Mouse (Mus musculus): ENCODE measurements around the gene Abca7. TPM values are rescaled to one million over a fixed set of nuclear protein-coding genes. Genes with fewer than 3 reads are reported as not detected.
A peak's percentile ranks its signal among the peaks of the same experiment; 100 is the strongest.

The Abca7 gene
- polyA plus RNA-seq, 1 experiment from 2014 or later, result 3.1 TPM

- WGBS (ENCODE audit: insufficient replicate concordance), result 92% methylated on average over 7 of the region's 7 CpGs
- no peak for TF ChIP-seq CTCF (IDR thresholded peaks at IDR 0.05; ENCODE audit: low read depth)
- TF ChIP-seq EP300 (IDR thresholded peaks at IDR 0.05; ENCODE audit: low read depth), result no peak
These were observed 31.6 kb upstream of the Abca7 start for GRCm38 (mm10) chr10:79964727-79965126.

GRCm38 (mm10) chr10:79965325-79965724 lies 31.0 kb upstream of the Abca7 start:
- Histone ChIP-seq H3K4me1 (ENCODE audit: insufficient read depth) (peaks cover 9% of the 10 kb centered on the region), H3K9me3 (ENCODE audit: low read length) (no peaks in the 10 kb centered on the region), H3K4me3 (ENCODE audit: low read depth, low read length) (no peak overlapping the region), H3K36me3 (replicated peaks; ENCODE audit: insufficient read depth, low read length) (peaks cover 49% of the 10 kb centered on the region), H3K27ac (ENCODE audit: low read depth) (no peak overlapping the region), H3K27me3 (ENCODE audit: insufficient read depth, low read length) (peaks cover 3% of the 10 kb centered on the region), H3K4me2 (ENCODE audit: low read depth, low read length) (no peak overlapping the region), H3K9ac (replicated peaks) (no peak overlapping the region; the same call in 1 of the 2 replicates)
- 80% methylated on average over 5 of the region's 5 CpGs for WGBS (ENCODE audit: insufficient replicate concordance)
- DNase-seq, result no peak
- TF ChIP-seq CTCF (IDR thresholded peaks at IDR 0.05; ENCODE audit: low read depth) (no peak), EP300 (IDR thresholded peaks at IDR 0.05; ENCODE audit: low read depth) (no peak)
- no peak for ATAC-seq

More at GRCm38 (mm10) chr10:79964727-79965126, 31.6 kb upstream of the Abca7 start:
- Histone ChIP-seq H3K27ac (ENCODE audit: low read depth) (no peak overlapping the region), H3K4me1 (ENCODE audit: insufficient read depth) (peaks cover 11% of the 10 kb centered on the region), H3K27me3 (ENCODE audit: insufficient read depth, low read length) (no peaks in the 10 kb centered on the region), H3K4me3 (ENCODE audit: low read depth, low read length) (no peak overlapping the region), H3K9me3 (ENCODE audit: low read length) (no peaks in the 10 kb centered on the region), H3K9ac (replicated peaks) (no peak overlapping the region), H3K36me3 (replicated peaks; ENCODE audit: insufficient read depth, low read length) (peaks cover 49% of the 10 kb centered on the region), H3K4me2 (ENCODE audit: low read depth, low read length) (no peak overlapping the region)
- ATAC-seq (no peak), DNase-seq (no peak)

GRCm38 (mm10) chr10:79966886-79967400 lies 29.4 kb upstream of the Abca7 start:
- Histone ChIP-seq H3K4me3 (ENCODE audit: low read depth, low read length) (no peak overlapping the region), H3K36me3 (replicated peaks; ENCODE audit: insufficient read depth, low read length) (peaks cover 45% of the 10 kb centered on the region), H3K27ac (ENCODE audit: low read depth) (no peak overlapping the region), H3K9me3 (ENCODE audit: low read length) (no peaks in the 10 kb centered on the region), H3K9ac (replicated peaks) (no peak overlapping the region), H3K4me1 (ENCODE audit: insufficient read depth) (no peaks in the 10 kb centered on the region), H3K27me3 (ENCODE audit: insufficient read depth, low read length) (peaks cover 19% of the 10 kb centered on the region), H3K4me2 (ENCODE audit: low read depth, low read length) (no peak overlapping the region)
- no peak for DNase-seq
- no peak for ATAC-seq
- 84% methylated on average over 5 of the region's 5 CpGs for WGBS (ENCODE audit: insufficient replicate concordance)
- no peak for TF ChIP-seq EP300 (IDR thresholded peaks at IDR 0.05; ENCODE audit: low read depth)

- ATAC-seq, result no peak
- H3K4me1 ChIP-seq (ENCODE audit: insufficient read depth), result peaks cover 3% of the 10 kb centered on the region; the same call in 1 of the 2 replicates
- H3K36me3 ChIP-seq (replicated peaks; ENCODE audit: insufficient read depth, low read length), result peaks cover 37% of the 10 kb centered on the region
- H3K9me3 ChIP-seq (ENCODE audit: low read length), result no peaks in the 10 kb centered on the region
- no peak overlapping the region for H3K4me3 ChIP-seq (ENCODE audit: low read depth, low read length)
- H3K4me2 ChIP-seq (ENCODE audit: low read depth, low read length), result no peak overlapping the region
- DNase-seq, result no peak
- 86% methylated on average over 1 of the region's 1 CpGs for WGBS (ENCODE audit: insufficient replicate concordance)
- peaks cover 23% of the 10 kb centered on the region for H3K27me3 ChIP-seq (ENCODE audit: insufficient read depth, low read length)
- H3K27ac ChIP-seq (ENCODE audit: low read depth), result no peak overlapping the region
- no peak overlapping the region for H3K9ac ChIP-seq (replicated peaks)
- TF ChIP-seq EP300 (IDR thresholded peaks at IDR 0.05; ENCODE audit: low read depth) (no peak), CTCF (IDR thresholded peaks at IDR 0.05; ENCODE audit: low read depth) (no peak)
These were observed 28.1 kb upstream of the Abca7 start for GRCm38 (mm10) chr10:79968181-79968580.

GRCm38 (mm10) chr10:79969124-79969568 lies 27.1 kb upstream of the Abca7 start:
- Histone ChIP-seq H3K27ac (ENCODE audit: low read depth) (no peak overlapping the region), H3K4me2 (ENCODE audit: low read depth, low read length) (no peak overlapping the region), H3K36me3 (replicated peaks; ENCODE audit: insufficient read depth, low read length) (peaks cover 37% of the 10 kb centered on the region), H3K4me3 (ENCODE audit: low read depth, low read length) (no peak overlapping the region), H3K9ac (replicated peaks) (no peak overlapping the region), H3K4me1 (ENCODE audit: insufficient read depth) (peaks cover 3% of the 10 kb centered on the region; the same call in 1 of the 2 replicates), H3K27me3 (ENCODE audit: insufficient read depth, low read length) (peaks cover 23% of the 10 kb centered on the region), H3K9me3 (ENCODE audit: low read length) (no peaks in the 10 kb centered on the region)
- ATAC-seq (no peak), DNase-seq (no peak)
- TF ChIP-seq CTCF (IDR thresholded peaks at IDR 0.05; ENCODE audit: low read depth), result no peak
- TF ChIP-seq EP300 (IDR thresholded peaks at IDR 0.05; ENCODE audit: low read depth), result no peak
- 26% methylated on average over 3 of the region's 3 CpGs for WGBS (ENCODE audit: insufficient replicate concordance)

GRCm38 (mm10) chr10:79970415-79971182 lies 25.7 kb upstream of the Abca7 start, which contains the start of gene Grin3b:
Grin3b (plus strand) TSS chr10:79970715.
- no peak for DNase-seq
- TF ChIP-seq EP300 (IDR thresholded peaks at IDR 0.05; ENCODE audit: low read depth) (no peak), CTCF (IDR thresholded peaks at IDR 0.05; ENCODE audit: low read depth) (no peak)
- WGBS (ENCODE audit: insufficient replicate concordance), result 8% methylated on average over 43 of the region's 47 CpGs
- H3K4me2 ChIP-seq (ENCODE audit: low read depth, low read length), result peak within 1 kb of the TSS; percentile 40
- peak within 1 kb of the TSS; percentile 8; the same call in 1 of the 2 replicates for H3K4me3 ChIP-seq (ENCODE audit: low read depth, low read length)
- peaks cover 28% of the 10 kb centered on the region for H3K36me3 ChIP-seq (replicated peaks; ENCODE audit: insufficient read depth, low read length)
- no peak for ATAC-seq
- no peak within 1 kb of the TSS for H3K27ac ChIP-seq (ENCODE audit: low read depth)
- H3K27me3 ChIP-seq (ENCODE audit: insufficient read depth, low read length), result peaks cover 23% of the 10 kb centered on the region
- peaks cover 3% of the 10 kb centered on the region; the same call in 1 of the 2 replicates for H3K4me1 ChIP-seq (ENCODE audit: insufficient read depth)
- no peaks in the 10 kb centered on the region for H3K9me3 ChIP-seq (ENCODE audit: low read length)
- no peak within 1 kb of the TSS for H3K9ac ChIP-seq (replicated peaks)
